Mouse (Mus musculus) midbrain, embryonic 16.5 days (tissue): ENCODE results near the gene Gm20388. TPM values are rescaled to one million over a fixed set of nuclear protein-coding genes. Genes with fewer than 3 reads are reported as not detected.

ENCODE experiments used
- ATAC-seq: fragments of 200-750 bp; cut with Nextera tagmentation; 2 replicates; pipeline ENCODE4 v1.8.0; 2017; ENCODE audit warnings: moderate TSS enrichment
- H3K27ac ChIP-seq: fragments of 300-500 bp; sonication (generic); 2 replicates; pipeline ENCODE4 v1.5.1; 2014; ENCODE audit warnings: mild to moderate bottlenecking, low read length, mixed read lengths
- H3K27me3 ChIP-seq: fragments of 300-500 bp; sonication (generic); 2 replicates; pipeline ENCODE4 v1.6.1; 2014; ENCODE audit warnings: low read depth, low read length, mixed read lengths; ENCODE audit not compliant: control insufficient read depth, insufficient read depth
- H3K36me3 ChIP-seq: fragments of 300-500 bp; sonication (generic); 2 replicates; pipeline ENCODE4 v1.6.1; 2014; ENCODE audit warnings: mild to moderate bottlenecking, low read length, moderate library complexity, mixed read lengths; ENCODE audit not compliant: control insufficient read depth, insufficient read depth
- H3K4me1 ChIP-seq: fragments of 300-500 bp; sonication (generic); 2 replicates; pipeline ENCODE4 v1.6.1; 2014; ENCODE audit warnings: mild to moderate bottlenecking, low read length, mixed read lengths; ENCODE audit not compliant: control insufficient read depth, insufficient read depth
- H3K4me2 ChIP-seq: fragments of 300-500 bp; sonication (generic); 2 replicates; pipeline ENCODE4 v1.6.1; 2014; ENCODE audit warnings: mild to moderate bottlenecking, low read length, mixed read lengths
- H3K4me3 ChIP-seq: fragments of 300-500 bp; sonication (generic); 2 replicates; pipeline ENCODE4 v1.5.1; 2014; ENCODE audit warnings: low read depth, mild to moderate bottlenecking, low read length, moderate library complexity, mixed read lengths
- H3K9ac ChIP-seq: fragments of 300-500 bp; sonication (generic); 2 replicates; pipeline ENCODE4 v1.6.1; 2014; ENCODE audit warnings: low read depth, low read length, mixed read lengths
- H3K9me3 ChIP-seq: fragments of 300-500 bp; sonication (generic); replicated peaks from 2 replicates; pipeline ENCODE4 v1.6.1; 2014; ENCODE audit warnings: mild to moderate bottlenecking, low read length, mixed read lengths; ENCODE audit not compliant: control insufficient read depth, poor library complexity, severe bottlenecking
- WGBS: fragments of 180-500 bp; shearing (Covaris S2); extraction: QIAGEN DNeasy Blood & Tissue Kit; methylation state at CpG from one replicate; pipeline ENCODE4 v1.1.7; 2014; 5-methylcytosine and 5-hydroxymethylcytosine counted together
- polyA plus RNA-seq: library from polyadenylated mRNA; unstranded; fragments of >200 nt; fragmentation: Nextera tagmentation; extraction: Ambion mirVana; gene quantifications from 2 replicates; pipeline ENCODE4 v1.2.1, GENCODE M21; 2015

Gm20388 gene
- polyA plus RNA-seq, 1 experiment from 2014 or later, result 7.5 TPM

DNA sequence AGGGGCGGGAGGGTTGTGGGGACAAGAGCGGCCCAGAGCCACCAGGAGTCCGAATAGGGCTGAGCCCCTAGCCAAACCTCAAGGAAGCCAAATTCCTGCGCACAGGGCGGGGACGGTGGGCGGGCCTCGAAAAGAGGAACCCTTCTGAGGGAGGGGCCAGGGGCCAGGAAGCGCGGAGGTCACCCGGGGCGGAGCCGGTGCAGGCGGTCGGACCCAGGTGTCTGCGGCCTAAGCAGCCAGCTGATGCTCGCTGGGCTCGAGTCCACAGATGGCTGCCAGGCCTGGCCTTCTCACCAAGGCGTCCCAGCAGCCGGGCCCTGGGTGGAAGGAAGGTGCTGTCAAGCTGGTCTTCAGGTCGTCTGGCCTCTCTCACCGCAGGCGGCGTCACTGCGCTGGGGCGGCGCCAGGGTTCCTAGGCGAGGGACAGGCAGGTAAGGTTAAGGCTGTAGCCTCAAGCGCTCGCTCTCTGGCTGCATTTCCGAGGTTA is 2959.8 kb downstream of the Gm20388 start:
- 17% methylated on average over 31 of the region's 31 CpGs for WGBS
- no peak overlapping the region for H3K27ac ChIP-seq

DNA sequence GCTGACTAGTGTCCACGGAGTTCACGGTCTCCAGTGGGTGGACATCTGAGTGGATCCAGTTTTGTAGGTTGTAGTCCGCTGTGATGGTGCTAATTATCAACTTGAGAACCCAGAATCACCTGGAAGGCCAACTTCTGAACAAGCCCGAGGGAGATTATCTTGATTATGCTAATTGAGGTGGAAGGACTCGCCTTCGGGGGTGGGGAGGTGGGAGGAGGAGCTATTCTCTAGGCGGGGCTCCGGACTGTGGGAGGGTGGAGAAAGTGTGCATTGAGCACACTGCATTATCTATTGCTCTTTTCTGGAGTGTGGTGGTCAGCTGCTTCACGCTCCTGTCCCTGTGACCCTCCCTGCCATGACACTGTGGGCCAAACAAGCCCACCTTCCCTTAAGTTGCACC is 2961.0 kb downstream of the Gm20388 start:
- no peak for ATAC-seq
- Histone ChIP-seq H3K9me3 (no peaks in the 10 kb centered on the region), H3K9ac (no peak overlapping the region), H3K4me1 (no peaks in the 10 kb centered on the region), H3K27me3 (no peaks in the 10 kb centered on the region), H3K27ac (no peak overlapping the region), H3K36me3 (no peaks in the 10 kb centered on the region), H3K4me2 (no peak overlapping the region), H3K4me3 (no peak overlapping the region)
- 49% methylated on average over 9 of the region's 9 CpGs for WGBS

More for the DNA sequence above, 2959.8 kb downstream of the Gm20388 start:
- no peak overlapping the region for H3K4me3 ChIP-seq
- no peaks in the 10 kb centered on the region for H3K4me1 ChIP-seq
- H3K4me2 ChIP-seq, result no peak overlapping the region
- no peaks in the 10 kb centered on the region for H3K27me3 ChIP-seq
- H3K9ac ChIP-seq, result no peak overlapping the region
- H3K9me3 ChIP-seq, result peaks cover 3% of the 10 kb centered on the region; the same call in 1 of the 2 replicates
- no peaks in the 10 kb centered on the region for H3K36me3 ChIP-seq
- no peak for ATAC-seq

DNA sequence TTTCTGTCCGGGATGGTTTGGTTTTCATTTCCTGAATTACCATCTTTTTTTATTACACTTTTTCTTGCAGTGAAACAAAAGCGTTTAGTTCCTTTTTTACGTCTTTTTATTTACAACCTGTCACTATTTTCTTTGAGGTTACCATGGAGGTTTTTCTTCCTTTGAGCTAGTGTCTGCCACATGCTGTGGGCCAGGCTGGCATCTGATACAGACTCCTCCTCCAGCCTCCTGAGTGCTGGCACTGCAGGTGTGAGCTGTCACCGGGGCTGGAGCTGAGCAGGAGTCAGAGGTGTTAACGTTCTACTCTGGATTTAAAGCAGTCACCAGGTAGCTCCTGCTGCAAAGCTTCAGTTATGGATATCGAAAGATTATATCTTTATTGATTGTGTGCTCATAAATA is 2962.5 kb downstream of the Gm20388 start:
- Histone ChIP-seq H3K4me2 (no peak overlapping the region), H3K36me3 (no peaks in the 10 kb centered on the region), H3K4me1 (no peaks in the 10 kb centered on the region), H3K27me3 (no peaks in the 10 kb centered on the region), H3K9me3 (no peaks in the 10 kb centered on the region), H3K4me3 (no peak overlapping the region), H3K9ac (no peak overlapping the region), H3K27ac (no peak overlapping the region)
- 58% methylated on average over 6 of the region's 6 CpGs for WGBS
- no peak for ATAC-seq

DNA sequence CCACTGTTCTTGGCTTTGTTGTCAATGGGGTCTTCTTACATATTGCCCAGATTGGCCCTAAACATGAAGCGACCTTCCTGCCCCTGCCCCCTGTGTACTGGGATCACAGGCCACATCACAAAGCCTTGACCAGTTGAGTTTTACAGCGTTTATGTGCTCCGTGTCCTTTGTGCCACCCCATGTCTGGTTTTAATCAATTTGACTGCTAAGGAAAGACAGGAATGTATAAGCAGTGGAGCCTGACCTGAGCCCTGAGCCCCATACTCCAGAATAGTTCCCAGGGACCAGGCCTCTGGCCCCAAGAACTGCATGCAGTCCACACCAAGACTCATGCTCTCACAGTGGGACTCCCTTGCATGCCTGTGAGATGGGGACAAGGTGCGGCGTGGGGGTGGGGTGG is 2964.5 kb downstream of the Gm20388 start:
- Histone ChIP-seq H3K4me1 (no peaks in the 10 kb centered on the region), H3K9me3 (no peaks in the 10 kb centered on the region), H3K36me3 (no peaks in the 10 kb centered on the region), H3K27ac (no peak overlapping the region), H3K4me3 (no peak overlapping the region), H3K27me3 (no peaks in the 10 kb centered on the region), H3K9ac (no peak overlapping the region), H3K4me2 (no peak overlapping the region)
- 77% methylated on average over 5 of the region's 5 CpGs for WGBS
- no peak for ATAC-seq

DNA sequence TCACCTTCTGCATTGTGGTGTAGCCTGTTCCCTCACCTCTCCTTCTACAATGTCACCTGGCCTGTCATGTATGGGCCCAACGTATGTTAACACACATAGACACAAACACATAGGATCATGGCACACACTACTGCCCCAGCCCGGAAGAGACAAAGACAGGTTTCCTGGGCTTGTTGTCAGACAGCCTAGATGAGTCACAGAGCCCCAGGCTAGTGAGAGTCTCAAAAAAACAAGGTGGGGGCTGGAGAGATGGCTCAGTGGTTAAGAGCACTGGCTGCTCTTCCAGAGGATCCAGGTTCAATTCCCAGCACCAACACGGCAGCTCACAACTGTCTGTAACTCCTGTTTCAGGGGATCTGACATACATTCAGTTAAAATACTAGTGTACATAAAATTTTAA is 2967.6 kb downstream of the Gm20388 start:
- no peak overlapping the region for H3K27ac ChIP-seq
- no peaks in the 10 kb centered on the region for H3K27me3 ChIP-seq
- no peak overlapping the region for H3K9ac ChIP-seq
- no peak for ATAC-seq
- H3K4me2 ChIP-seq, result no peak overlapping the region
- H3K36me3 ChIP-seq, result peaks cover 4% of the 10 kb centered on the region
- H3K4me3 ChIP-seq, result no peak overlapping the region
- H3K9me3 ChIP-seq, result no peaks in the 10 kb centered on the region
- 88% methylated on average over 3 of the region's 3 CpGs for WGBS
- H3K4me1 ChIP-seq, result no peaks in the 10 kb centered on the region

DNA sequence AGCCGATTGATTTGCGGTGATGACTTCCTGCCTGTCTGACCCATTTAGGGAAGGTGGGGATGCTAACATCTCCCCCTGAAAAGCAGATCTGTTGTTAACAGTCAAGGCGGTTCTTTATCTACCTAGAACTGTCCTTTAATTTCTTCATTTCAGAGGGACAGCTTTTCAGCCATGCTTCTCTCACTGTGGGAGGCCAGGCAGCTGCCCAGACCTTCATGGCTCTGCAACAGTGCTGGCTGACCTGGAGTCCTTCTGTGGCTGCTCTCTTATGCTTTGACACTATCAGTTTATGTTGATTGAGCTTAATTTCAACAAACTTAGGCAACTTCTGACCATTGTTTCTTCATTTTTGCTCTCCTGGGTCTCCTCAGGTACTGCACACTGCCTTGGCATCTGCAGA is 2969.7 kb downstream of the Gm20388 start:
- Histone ChIP-seq H3K27me3 (no peaks in the 10 kb centered on the region), H3K4me3 (no peak overlapping the region), H3K9me3 (no peaks in the 10 kb centered on the region), H3K4me2 (no peak overlapping the region), H3K36me3 (peaks cover 11% of the 10 kb centered on the region), H3K4me1 (no peaks in the 10 kb centered on the region), H3K27ac (no peak overlapping the region), H3K9ac (no peak overlapping the region)
- 64% methylated on average over 3 of the region's 3 CpGs for WGBS
- ATAC-seq, result no peak

DNA sequence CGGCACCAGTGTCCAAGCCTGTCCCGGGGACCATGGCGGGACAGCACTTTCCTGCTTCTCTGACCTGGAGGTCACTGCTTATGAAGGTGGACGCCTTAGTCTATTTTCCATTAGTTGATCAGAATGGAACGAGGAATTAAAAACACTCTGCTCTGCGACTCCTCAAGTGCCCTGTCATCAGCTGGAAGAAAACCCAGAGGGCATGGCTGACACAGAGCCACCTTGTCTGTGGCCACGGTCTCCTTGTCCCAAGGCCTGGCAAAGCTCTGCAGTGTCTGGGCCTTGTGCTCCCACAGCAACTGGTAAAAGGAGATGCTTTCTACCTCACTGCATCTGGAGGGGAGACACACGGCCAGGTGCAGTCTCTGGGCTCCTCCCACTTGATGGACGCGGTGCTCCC is 2973.0 kb downstream of the Gm20388 start:
- no peaks in the 10 kb centered on the region for H3K9me3 ChIP-seq
- 89% methylated on average over 10 of the region's 10 CpGs for WGBS
- no peaks in the 10 kb centered on the region for H3K4me1 ChIP-seq
- no peak overlapping the region for H3K4me2 ChIP-seq
- peaks cover 37% of the 10 kb centered on the region for H3K36me3 ChIP-seq
- no peak overlapping the region for H3K27ac ChIP-seq
- no peak for ATAC-seq
- no peak overlapping the region for H3K4me3 ChIP-seq
- H3K9ac ChIP-seq, result no peak overlapping the region
- no peaks in the 10 kb centered on the region for H3K27me3 ChIP-seq

DNA sequence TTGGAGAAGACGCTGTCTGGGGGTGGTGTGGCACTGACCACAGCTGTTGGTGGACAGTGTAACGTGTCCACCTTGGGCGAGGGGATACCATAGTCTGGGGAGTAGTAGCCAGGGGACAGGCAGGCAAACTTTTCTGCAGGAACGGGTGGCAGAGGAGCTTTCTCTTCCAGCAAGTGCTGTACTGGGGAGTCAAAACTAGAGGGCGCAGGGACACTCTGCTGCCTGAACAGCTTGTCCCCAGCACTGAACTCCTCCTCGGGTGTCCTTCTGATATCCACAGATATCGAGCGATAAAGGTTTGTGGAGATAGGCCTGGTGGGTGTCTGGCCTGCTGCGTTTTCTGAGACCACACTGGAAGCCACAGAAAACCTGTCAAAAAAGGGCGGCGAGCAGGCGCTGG is 2980.8 kb downstream of the Gm20388 start:
- H3K4me3 ChIP-seq, result no peak overlapping the region
- H3K4me1 ChIP-seq, result no peaks in the 10 kb centered on the region
- H3K27ac ChIP-seq, result no peak overlapping the region
- H3K9me3 ChIP-seq, result no peaks in the 10 kb centered on the region
- H3K9ac ChIP-seq, result no peak overlapping the region
- H3K4me2 ChIP-seq, result no peak overlapping the region
- H3K27me3 ChIP-seq, result no peaks in the 10 kb centered on the region
- H3K36me3 ChIP-seq, result peaks cover 58% of the 10 kb centered on the region
- no peak for ATAC-seq
- 88% methylated on average over 12 of the region's 12 CpGs for WGBS

DNA sequence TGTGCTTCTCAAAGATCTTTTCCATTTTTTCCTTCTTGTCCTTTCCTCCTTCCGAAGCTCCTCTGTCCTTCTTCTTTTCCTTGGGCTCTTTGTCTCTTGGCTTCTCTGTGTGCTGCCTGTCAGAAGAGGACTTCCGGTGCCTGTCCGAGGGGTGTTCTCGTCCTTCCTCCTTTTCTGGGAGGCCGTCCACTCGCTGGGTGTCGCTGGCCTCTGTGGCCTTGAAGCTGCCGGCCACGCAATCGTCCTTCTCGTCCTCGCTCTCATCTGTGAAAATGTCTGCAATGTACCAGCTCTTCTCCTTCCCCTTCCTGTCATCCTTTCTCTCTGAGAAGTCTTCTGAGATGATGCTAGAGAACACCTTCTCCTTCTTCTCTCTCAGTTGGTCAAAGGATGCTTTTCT is 2982.8 kb downstream of the Gm20388 start:
- no peak overlapping the region for H3K9ac ChIP-seq
- no peak for ATAC-seq
- H3K36me3 ChIP-seq, result peaks cover 50% of the 10 kb centered on the region
- H3K4me3 ChIP-seq, result no peak overlapping the region
- WGBS, result 92% methylated on average over 12 of the region's 12 CpGs
- H3K4me2 ChIP-seq, result no peak overlapping the region
- no peaks in the 10 kb centered on the region for H3K9me3 ChIP-seq
- H3K27ac ChIP-seq, result no peak overlapping the region
- no peaks in the 10 kb centered on the region for H3K27me3 ChIP-seq
- no peaks in the 10 kb centered on the region for H3K4me1 ChIP-seq
